Mouse (Mus musculus) urinary bladder, adult 2 months (tissue): ENCODE results near the gene Grap. TPM values are rescaled to one million over a fixed set of nuclear protein-coding genes. Genes with fewer than 3 reads are reported as not detected.

ENCODE experiments used
- polyA plus RNA-seq: library from polyadenylated mRNA; depleted of rRNA; stranded (reverse); fragments of >200 nt; gene quantifications from 2 replicates; pipeline ENCODE4 v1.2.3, GENCODE M21; 2012; rRNA removed

Grap gene
- polyA plus RNA-seq, 1 experiment, result 5.5 TPM

Other genes with a start within 250 kb of the Grap start
- 0.87 and 1.3 TPM in 2 replicates for gene Rnf112, start 199.1 kb upstream of the Grap start, polyA plus RNA-seq
- gene Mfap4, start 167.8 kb upstream of the Grap start, polyA plus RNA-seq, result 196 and 207 TPM in 2 replicates
- gene Mapk7, start 158.9 kb upstream of the Grap start, polyA plus RNA-seq, result 23.7 and 26.3 TPM in 2 replicates
- 25.2 and 29.8 TPM in 2 replicates for gene B9d1, start 148.1 kb upstream of the Grap start, polyA plus RNA-seq
- 46.0 and 48.3 TPM in 2 replicates for gene Epn2, start 73.6 kb upstream of the Grap start, polyA plus RNA-seq
- gene Fam83g, start 30.8 kb downstream of the Grap start, polyA plus RNA-seq, result 6.2 and 6.5 TPM in 2 replicates
- gene Slc5a10, start 67.6 kb downstream of the Grap start, polyA plus RNA-seq, result 0.03 and 0.04 TPM in 2 replicates
- 26.7 and 33.1 TPM in 2 replicates for gene Prpsap2, start 108.8 kb downstream of the Grap start, polyA plus RNA-seq
- gene Ulk2, start 201.8 kb downstream of the Grap start, polyA plus RNA-seq, result 23.0 and 26.7 TPM in 2 replicates